Mouse (Mus musculus) hindbrain, postnatal 0 days (tissue): ENCODE results near the gene Olfr508. TPM values are rescaled to one million over a fixed set of nuclear protein-coding genes. Genes with fewer than 3 reads are reported as not detected.

ENCODE experiments used
- ATAC-seq: fragments of 200-750 bp; cut with Nextera tagmentation; 2 replicates; pipeline ENCODE4 v1.8.0; 2017; ENCODE audit warnings: mild to moderate bottlenecking, moderate TSS enrichment, moderate library complexity
- DNase-seq: peaks from one replicate; pipeline ENCODE4 v3.0.0-alpha.2; 2015; ENCODE audit warnings: low spot score
- H3K27ac ChIP-seq: fragments of 300-500 bp; sonication (generic); 2 replicates; pipeline ENCODE4 v1.5.1; 2014; ENCODE audit warnings: mild to moderate bottlenecking
- H3K27me3 ChIP-seq: fragments of 300-500 bp; sonication (generic); 2 replicates; pipeline ENCODE4 v1.6.1; 2014; ENCODE audit warnings: low read length, mixed read lengths; ENCODE audit not compliant: insufficient read depth
- H3K36me3 ChIP-seq: fragments of 300-500 bp; sonication (generic); 2 replicates; pipeline ENCODE4 v1.6.1; 2014; ENCODE audit warnings: low read length, mixed read lengths; ENCODE audit not compliant: insufficient read depth
- H3K4me1 ChIP-seq: fragments of 300-500 bp; sonication (generic); 2 replicates; pipeline ENCODE4 v1.6.1; 2014; ENCODE audit warnings: antibody characterized with exemption, low read length, mixed read lengths; ENCODE audit not compliant: insufficient read depth
- H3K4me2 ChIP-seq: fragments of 300-500 bp; sonication (generic); 2 replicates; pipeline ENCODE4 v1.6.1; 2014; ENCODE audit warnings: low read depth, mild to moderate bottlenecking, low read length, moderate library complexity, mixed read lengths
- H3K4me3 ChIP-seq: fragments of 300-500 bp; sonication (generic); 2 replicates; pipeline ENCODE4 v1.5.1; 2014; ENCODE audit warnings: low read length
- H3K9ac ChIP-seq: fragments of 300-500 bp; sonication (generic); replicated peaks from 2 replicates; pipeline ENCODE4 v1.6.1; 2014; ENCODE audit warnings: mild to moderate bottlenecking, low read length, moderate library complexity, mixed read lengths
- H3K9me3 ChIP-seq: fragments of 300-500 bp; sonication (generic); 2 replicates; pipeline ENCODE4 v1.6.1; 2016; ENCODE audit warnings: low read length, mixed read lengths
- CTCF ChIP-seq: IDR thresholded peaks from 2 replicates; pipeline ENCODE4 v1.5.1; 2016; ENCODE audit warnings: antibody characterized with exemption, control low read depth, low read depth
- WGBS: fragments of 180-500 bp; shearing (Covaris S2); extraction: QIAGEN DNeasy Blood & Tissue Kit; methylation state at CpG from one replicate; pipeline ENCODE4 v1.1.7; 2014; 5-methylcytosine and 5-hydroxymethylcytosine counted together
- polyA plus RNA-seq: library from polyadenylated mRNA; unstranded; fragments of >200 nt; fragmentation: Nextera tagmentation; extraction: Ambion mirVana; gene quantifications from 2 replicates; pipeline ENCODE4 v1.2.1, GENCODE M21; 2015
- total RNA-seq: library from RNA; depleted of rRNA; stranded (reverse); fragments of >200 nt; gene quantifications from 2 replicates; pipeline ENCODE4 v1.2.3, GENCODE M21; 2014; rRNA removed

Olfr508 gene
- total and polyA plus RNA-seq, 2 experiments from 2014 or later: not detected

DNA sequence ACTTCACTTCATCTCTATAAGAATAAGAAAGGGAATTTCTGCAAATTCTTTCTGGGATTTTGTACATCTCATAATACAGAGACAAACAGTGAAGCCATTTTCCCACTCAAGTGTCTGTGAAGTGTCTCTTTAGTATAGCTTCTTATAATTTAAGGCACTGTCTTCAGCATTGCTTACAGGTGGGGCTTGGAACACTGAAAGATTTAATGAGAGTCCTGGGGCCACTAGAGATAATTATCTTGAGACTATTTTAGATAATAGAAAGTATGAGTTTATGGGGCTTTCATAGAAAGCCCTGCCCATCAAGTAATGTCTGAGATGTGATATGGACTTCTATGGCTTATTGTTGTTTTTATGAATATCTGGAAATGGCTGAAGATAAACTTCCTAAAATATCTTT, 22.0 kb downstream of the Olfr508 start, which contains the start of gene Olfr509:
TSS of gene Olfr509 (minus strand) at position 101 of the 400 bp plus-strand sequence.
- Histone ChIP-seq H3K4me1 (no peaks in the 10 kb centered on the region), H3K4me3 (no peak within 1 kb of the TSS), H3K9me3 (no peaks in the 10 kb centered on the region), H3K27ac (no peak within 1 kb of the TSS), H3K27me3 (no peaks in the 10 kb centered on the region), H3K9ac (no peak within 1 kb of the TSS), H3K4me2 (no peak within 1 kb of the TSS), H3K36me3 (no peaks in the 10 kb centered on the region)
- ATAC-seq (no peak), DNase-seq (no peak)
- no peak for TF ChIP-seq CTCF

DNA sequence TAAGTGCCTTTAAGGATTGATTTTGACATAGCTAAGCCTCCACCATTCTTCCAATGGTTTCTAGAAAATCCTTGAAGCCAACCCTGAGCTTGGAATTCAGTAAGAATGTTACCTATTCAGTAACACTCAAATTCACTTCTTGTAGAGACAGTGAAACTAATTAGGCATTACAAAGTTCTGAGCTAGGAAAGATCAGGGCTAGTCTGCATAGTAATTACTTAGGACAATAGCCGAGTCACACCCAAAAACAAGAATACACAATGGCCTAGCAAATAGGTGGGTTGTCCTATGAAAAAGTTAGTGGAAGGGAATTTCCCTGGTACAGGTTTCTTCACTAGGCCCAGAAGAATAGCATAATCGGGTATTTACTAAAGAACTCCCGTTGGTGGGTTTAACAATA, 32.6 kb downstream of the Olfr508 start:
- Histone ChIP-seq H3K4me1 (no peaks in the 10 kb centered on the region), H3K36me3 (no peaks in the 10 kb centered on the region), H3K9me3 (no peaks in the 10 kb centered on the region), H3K27me3 (no peaks in the 10 kb centered on the region), H3K9ac (no peak overlapping the region), H3K4me2 (no peak overlapping the region), H3K27ac (no peak overlapping the region), H3K4me3 (no peak overlapping the region)
- WGBS: 89% methylated on average over 3 of the region's 3 CpGs
- DNase-seq (no peak), ATAC-seq (no peak)
- TF ChIP-seq CTCF: no peak

DNA sequence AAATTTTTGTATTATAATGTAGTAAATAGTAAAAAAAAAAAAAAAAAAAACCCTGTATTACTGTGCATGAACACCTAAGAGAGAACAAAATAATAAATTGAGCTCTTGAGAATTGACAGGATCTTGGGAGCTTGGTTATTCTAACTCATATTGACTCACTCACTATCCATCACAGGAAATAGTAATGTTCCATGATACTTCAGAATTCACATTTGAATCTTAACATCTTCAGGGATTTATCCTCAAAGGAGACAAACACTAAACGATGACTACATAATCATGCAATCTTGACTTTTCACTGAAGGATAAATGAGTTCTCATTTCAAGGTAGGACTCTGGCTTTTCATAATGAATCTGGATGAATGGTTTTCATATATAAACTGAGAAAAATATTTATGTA, 36.3 kb downstream of the Olfr508 start, which contains the start of gene Olfr510:
TSS of gene Olfr510 (plus strand) at position 301 of the 400 bp plus-strand sequence.
- 91% methylated on average over 1 of the region's 1 CpGs for WGBS
- ATAC-seq (no peak), DNase-seq (no peak)
- Histone ChIP-seq H3K9ac (no peak within 1 kb of the TSS), H3K4me1 (no peaks in the 10 kb centered on the region), H3K4me2 (no peak within 1 kb of the TSS), H3K4me3 (no peak within 1 kb of the TSS), H3K36me3 (no peaks in the 10 kb centered on the region), H3K27ac (no peak within 1 kb of the TSS), H3K27me3 (no peaks in the 10 kb centered on the region), H3K9me3 (no peaks in the 10 kb centered on the region)
- no peak for TF ChIP-seq CTCF

DNA sequence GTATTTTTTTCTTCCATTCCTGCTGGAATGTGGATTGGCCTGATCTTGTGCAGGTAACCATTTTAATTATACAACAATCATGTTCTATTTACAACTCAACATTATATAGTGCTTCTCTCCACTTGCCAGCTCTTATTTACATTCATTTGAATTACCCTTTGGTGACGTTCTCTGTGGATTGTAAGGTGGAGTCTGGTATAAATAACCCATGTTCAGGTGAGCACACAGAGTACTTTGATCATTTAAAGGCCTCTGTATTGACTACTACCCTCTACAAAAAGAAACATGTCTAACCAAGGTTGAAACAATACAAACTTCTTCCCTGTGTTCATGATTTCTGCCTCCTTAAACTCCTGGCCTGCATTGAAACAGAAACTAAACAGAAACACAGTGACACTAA, 41.3 kb downstream of the Olfr508 start:
- no peak for TF ChIP-seq CTCF
- Histone ChIP-seq H3K27ac (no peak overlapping the region), H3K4me3 (no peak overlapping the region), H3K4me2 (no peak overlapping the region), H3K36me3 (no peaks in the 10 kb centered on the region), H3K9ac (no peak overlapping the region), H3K4me1 (no peaks in the 10 kb centered on the region), H3K9me3 (no peaks in the 10 kb centered on the region), H3K27me3 (no peaks in the 10 kb centered on the region)
- WGBS: 54% methylated on average over 1 of the region's 1 CpGs
- DNase-seq: no peak
- ATAC-seq: no peak

DNA sequence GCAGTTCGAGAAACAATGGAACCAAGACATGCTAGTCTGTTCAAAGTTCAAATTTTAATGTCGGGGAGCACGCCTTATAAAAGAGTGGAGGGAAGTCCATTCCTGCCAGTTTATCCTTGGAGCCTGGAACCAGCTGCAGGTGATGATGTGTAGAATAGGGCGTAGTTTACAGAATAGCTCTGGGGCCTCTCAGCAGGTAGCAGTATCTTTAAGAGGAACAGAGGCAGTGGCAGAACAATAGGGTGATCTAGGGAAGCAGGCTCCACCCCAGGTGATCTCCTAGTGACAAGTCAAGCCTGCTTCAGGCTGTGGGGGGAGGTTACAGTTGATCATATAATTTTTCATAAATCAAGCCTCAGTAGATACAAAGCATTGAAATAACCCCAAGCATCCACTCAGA, 49.1 kb downstream of the Olfr508 start:
- no peaks in the 10 kb centered on the region for H3K9me3 ChIP-seq
- H3K27me3 ChIP-seq: no peaks in the 10 kb centered on the region
- 83% methylated on average over 4 of the region's 4 CpGs for WGBS
- DNase-seq (no peak), ATAC-seq (no peak)
- no peak overlapping the region for H3K9ac ChIP-seq
- no peak overlapping the region for H3K4me3 ChIP-seq
- TF ChIP-seq CTCF: no peak
- no peak overlapping the region for H3K27ac ChIP-seq
- no peaks in the 10 kb centered on the region for H3K4me1 ChIP-seq
- no peaks in the 10 kb centered on the region for H3K36me3 ChIP-seq
- H3K4me2 ChIP-seq: no peak overlapping the region

Other genes starting within 250 kb of the Olfr508 start
- not detected in 2 replicates for gene Olfr495, start 236.8 kb upstream of the Olfr508 start, total RNA-seq
- gene Olfr495, start 236.8 kb upstream of the Olfr508 start, polyA plus RNA-seq: not detected in 2 replicates
- not detected in 2 replicates for gene Olfr497, start 209.6 kb upstream of the Olfr508 start, total RNA-seq
- not detected in 2 replicates for gene Olfr497, start 209.6 kb upstream of the Olfr508 start, polyA plus RNA-seq
- gene Olfr498, start 164.7 kb upstream of the Olfr508 start, total RNA-seq: not detected in 2 replicates
- not detected in 2 replicates for gene Olfr498, start 164.7 kb upstream of the Olfr508 start, polyA plus RNA-seq
- gene Olfr502, start 104.9 kb upstream of the Olfr508 start, total RNA-seq: not detected in 2 replicates
- not detected in 2 replicates for gene Olfr502, start 104.9 kb upstream of the Olfr508 start, polyA plus RNA-seq
- gene Olfr503, start 85.5 kb upstream of the Olfr508 start, total RNA-seq: not detected in 2 replicates
- gene Olfr503, start 85.5 kb upstream of the Olfr508 start, polyA plus RNA-seq: not detected in 2 replicates
- gene Olfr504, start 64.2 kb upstream of the Olfr508 start, total RNA-seq: not detected in 2 replicates
- gene Olfr504, start 64.2 kb upstream of the Olfr508 start, polyA plus RNA-seq: not detected in 2 replicates
- gene Olfr506, start 19.2 kb upstream of the Olfr508 start, total RNA-seq: not detected in 2 replicates
- gene Olfr506, start 19.2 kb upstream of the Olfr508 start, polyA plus RNA-seq: not detected in 2 replicates
- gene Olfr507, start 8.2 kb upstream of the Olfr508 start, total RNA-seq: not detected in 2 replicates
- not detected in 2 replicates for gene Olfr507, start 8.2 kb upstream of the Olfr508 start, polyA plus RNA-seq
- gene Olfr509, start 21.9 kb downstream of the Olfr508 start, total RNA-seq: 0.18 TPM in 1 of 2 replicates, not detected in the other
- not detected in 2 replicates for gene Olfr509, start 21.9 kb downstream of the Olfr508 start, polyA plus RNA-seq
- not detected in 2 replicates for gene Olfr510, start 36.4 kb downstream of the Olfr508 start, total RNA-seq
- not detected in 2 replicates for gene Olfr510, start 36.4 kb downstream of the Olfr508 start, polyA plus RNA-seq
- not detected in 2 replicates for gene Olfr512, start 83.3 kb downstream of the Olfr508 start, total RNA-seq
- not detected in 2 replicates for gene Olfr512, start 83.3 kb downstream of the Olfr508 start, polyA plus RNA-seq
- gene Olfr513, start 121.0 kb downstream of the Olfr508 start, total RNA-seq: not detected in 2 replicates
- not detected in 2 replicates for gene Olfr513, start 121.0 kb downstream of the Olfr508 start, polyA plus RNA-seq
- gene Olfr514, start 196.0 kb downstream of the Olfr508 start, total RNA-seq: not detected in 2 replicates
- not detected in 2 replicates for gene Olfr514, start 196.0 kb downstream of the Olfr508 start, polyA plus RNA-seq
- gene Olfr516, start 220.5 kb downstream of the Olfr508 start, total RNA-seq: not detected in 2 replicates
- not detected in 2 replicates for gene Olfr516, start 220.5 kb downstream of the Olfr508 start, polyA plus RNA-seq
- not detected in 2 replicates for gene Olfr517, start 242.4 kb downstream of the Olfr508 start, total RNA-seq
- gene Olfr517, start 242.4 kb downstream of the Olfr508 start, polyA plus RNA-seq: not detected in 2 replicates